Mouse (Mus musculus) urinary bladder, postnatal 10 days (tissue): ENCODE measurements around the gene Id3.

ENCODE experiments used
- DNase-seq: peaks from one replicate; pipeline ENCODE4 v3.0.0; 2022; ENCODE audit warnings: low spot score

Gene Id3

GRCm38 (mm10) chr4:136178475-136178921 lies 35.2 kb downstream of the Id3 start:
- DNase-seq = no peak

GRCm38 (mm10) chr4:136179456-136179855 lies 36.2 kb downstream of the Id3 start:
- DNase-seq = no peak

- peak; percentile 65 for DNase-seq
Measured at GRCm38 (mm10) chr4:136179998-136180397, 36.7 kb downstream of the Id3 start.

GRCm38 (mm10) chr4:136180408-136181330 lies 37.4 kb downstream of the Id3 start:
- no peak for DNase-seq

- DNase-seq = no peak
Measured at GRCm38 (mm10) chr4:136181367-136181766, 38.1 kb downstream of the Id3 start.

- no peak for DNase-seq
Measured at GRCm38 (mm10) chr4:136185375-136185774, 42.1 kb downstream of the Id3 start.

DNA sequence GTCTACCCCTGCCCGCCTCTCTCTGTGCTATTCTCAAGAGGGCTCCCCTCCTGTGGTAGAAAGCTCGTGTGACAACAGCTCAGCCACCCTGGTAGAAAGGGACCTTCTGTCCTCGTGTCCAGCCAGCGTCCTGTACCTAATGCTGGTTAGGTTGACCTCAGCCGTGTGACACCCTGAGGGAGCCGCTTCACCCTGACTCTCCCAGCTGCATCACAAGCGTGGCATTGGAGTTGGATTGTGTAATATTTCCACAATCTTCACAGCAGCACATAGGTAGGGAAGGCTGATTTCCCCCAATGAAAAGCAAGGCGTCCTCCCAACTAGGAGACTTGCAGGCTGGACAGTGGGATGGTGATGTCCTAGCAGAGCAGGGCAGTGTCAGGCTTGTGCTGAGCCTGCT lies 43.0 kb downstream of the Id3 start:
- no peak for DNase-seq

- DNase-seq = no peak
Measured at GRCm38 (mm10) chr4:136186739-136187472, 43.6 kb downstream of the Id3 start.

DNA sequence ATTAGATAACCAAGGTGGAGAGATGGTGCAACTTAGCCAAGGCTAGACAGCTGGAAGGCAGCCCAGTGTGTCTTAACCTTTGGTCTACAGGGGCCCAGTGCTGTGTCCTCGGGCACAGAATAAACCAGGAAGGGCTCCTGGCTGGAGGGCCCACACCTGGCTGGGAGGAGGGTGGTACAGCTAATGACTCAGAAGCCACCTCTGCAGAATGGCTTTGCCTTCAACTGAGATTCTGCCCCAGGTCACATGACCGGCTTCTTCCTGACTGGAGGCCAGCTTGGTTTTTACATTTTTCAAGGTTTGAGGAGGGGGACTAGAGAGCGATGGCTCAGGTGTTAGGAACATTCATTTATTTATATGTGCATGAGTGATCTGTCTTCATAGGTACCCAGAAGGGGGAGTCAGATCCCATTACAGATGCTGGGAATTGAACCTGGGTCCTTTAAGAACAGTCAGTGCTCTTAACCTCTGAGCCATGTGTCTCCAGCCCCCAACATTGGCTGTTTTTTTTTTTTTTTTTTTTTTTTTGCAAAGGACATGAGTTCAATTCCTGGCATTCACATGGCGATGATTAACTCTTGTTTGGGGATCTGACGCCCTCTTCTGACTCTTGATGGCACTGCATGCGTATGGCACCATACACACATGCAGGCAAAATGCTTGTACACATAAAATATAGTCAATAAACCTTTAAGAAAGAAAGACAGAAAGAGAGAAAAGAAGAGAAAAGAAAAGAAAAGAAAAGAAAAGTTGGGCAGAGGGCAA lies 45.9 kb downstream of the Id3 start:
- no peak for DNase-seq

DNA sequence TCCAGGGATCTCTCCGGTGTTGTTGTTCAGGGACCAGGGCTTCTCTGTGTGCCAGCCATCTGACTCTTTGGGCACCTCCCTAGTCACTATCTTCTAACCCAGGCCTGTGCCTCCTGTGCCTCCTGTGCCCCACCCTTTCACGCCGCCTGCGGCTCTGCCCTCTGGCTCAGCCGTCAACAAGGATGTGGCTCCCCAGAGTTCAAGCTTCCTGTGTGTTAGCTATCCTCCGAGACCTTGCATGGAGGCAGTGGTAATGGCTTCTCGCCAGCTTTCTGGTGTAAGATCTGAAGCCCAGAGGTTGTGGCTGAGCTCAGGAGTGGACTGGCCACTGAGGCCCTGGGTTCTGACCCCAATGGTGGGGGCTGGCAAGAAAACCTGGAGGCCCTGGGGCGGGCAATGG lies 46.6 kb downstream of the Id3 start:
- no peak for DNase-seq

- DNase-seq = no peak
Measured at GRCm38 (mm10) chr4:136193571-136193970, 50.3 kb downstream of the Id3 start.

- DNase-seq = no peak
Measured at GRCm38 (mm10) chr4:136195029-136195428, 51.7 kb downstream of the Id3 start.
